Mouse (Mus musculus) lung, postnatal 14 days (tissue): ENCODE data around the gene P2ry6.

Experiments used
- DNase-seq: peaks from one replicate; pipeline ENCODE4 v3.0.0; 2021

Gene P2ry6

GRCm38 (mm10) chr7:100911246-100911770, 63.1 kb downstream of the P2ry6 start:
- DNase-seq: peak; percentile 53

- peak; percentile 66 for DNase-seq
Measured at GRCm38 (mm10) chr7:100908567-100908966, 65.9 kb downstream of the P2ry6 start.

- DNase-seq: peak; percentile 59
Measured at GRCm38 (mm10) chr7:100908061-100908460, 66.4 kb downstream of the P2ry6 start.

GRCm38 (mm10) chr7:100907231-100907630, 67.2 kb downstream of the P2ry6 start:
- DNase-seq: peak; percentile 88

GRCm38 (mm10) chr7:100906029-100906789, 68.2 kb downstream of the P2ry6 start:
- no peak for DNase-seq

- no peak for DNase-seq
Measured at GRCm38 (mm10) chr7:100905037-100905436, 69.4 kb downstream of the P2ry6 start.

GRCm38 (mm10) chr7:100904612-100905011, 69.8 kb downstream of the P2ry6 start:
- no peak for DNase-seq

- DNase-seq: no peak
Measured at GRCm38 (mm10) chr7:100902451-100903137, 71.9 kb downstream of the P2ry6 start.

- DNase-seq: no peak
Measured at GRCm38 (mm10) chr7:100897828-100898227, 76.6 kb downstream of the P2ry6 start.

- no peak for DNase-seq
Measured at GRCm38 (mm10) chr7:100894833-100895226, 79.6 kb downstream of the P2ry6 start.

- no peak for DNase-seq
Measured at GRCm38 (mm10) chr7:100894057-100894832, 80.2 kb downstream of the P2ry6 start.

GRCm38 (mm10) chr7:100893249-100894056, 81.0 kb downstream of the P2ry6 start:
- DNase-seq: no peak
